Mouse (Mus musculus) hindbrain, embryonic 14.5 days (tissue): ENCODE measurements around the gene Cd200r1. TPM values are rescaled to one million over a fixed set of nuclear protein-coding genes. Genes with fewer than 3 reads are reported as not detected.

Experiments used
- ATAC-seq: fragments of 200-750 bp; cut with Nextera tagmentation; 2 replicates; pipeline ENCODE4 v1.8.0; 2017; ENCODE audit warnings: moderate number of reproducible peaks, mild to moderate bottlenecking, moderate TSS enrichment, moderate library complexity; ENCODE audit not compliant: low FRiP score
- DNase-seq: peaks from one replicate; pipeline ENCODE4 v3.0.0-alpha.2; 2015; ENCODE audit warnings: low spot score
- H3K27ac ChIP-seq: fragments of 300-500 bp; sonication (generic); 2 replicates; pipeline ENCODE4 v1.5.1; 2014; ENCODE audit warnings: mild to moderate bottlenecking, moderate library complexity
- H3K27me3 ChIP-seq: fragments of 300-500 bp; sonication (generic); 2 replicates; pipeline ENCODE4 v1.6.1; 2014; ENCODE audit warnings: mild to moderate bottlenecking, low read length, mixed read lengths; ENCODE audit not compliant: control insufficient read depth, insufficient read depth
- H3K36me3 ChIP-seq: fragments of 300-500 bp; sonication (generic); replicated peaks from 2 replicates; pipeline ENCODE4 v1.6.1; 2014; ENCODE audit not compliant: control insufficient read depth, insufficient read depth
- H3K4me1 ChIP-seq: fragments of 300-500 bp; sonication (generic); replicated peaks from 2 replicates; pipeline ENCODE4 v1.6.1; 2014; ENCODE audit warnings: antibody characterized with exemption, low read length, mixed read lengths; ENCODE audit not compliant: control insufficient read depth, insufficient read depth
- H3K4me2 ChIP-seq: fragments of 300-500 bp; sonication (generic); replicated peaks from 2 replicates; pipeline ENCODE4 v1.6.1; 2014; ENCODE audit warnings: mild to moderate bottlenecking, moderate library complexity
- H3K4me3 ChIP-seq: fragments of 300-500 bp; sonication (generic); replicated peaks from 2 replicates; pipeline ENCODE4 v1.5.1; 2014; ENCODE audit warnings: mild to moderate bottlenecking, low read length
- H3K9ac ChIP-seq: fragments of 300-500 bp; sonication (generic); 2 replicates; pipeline ENCODE4 v1.6.1; 2014
- H3K9me3 ChIP-seq: fragments of 300-500 bp; sonication (generic); 2 replicates; pipeline ENCODE4 v1.6.1; 2016; ENCODE audit warnings: low read length; ENCODE audit not compliant: control insufficient read depth
- WGBS: fragments of 180-500 bp; shearing (Covaris S2); extraction: QIAGEN DNeasy Blood & Tissue Kit; methylation state at CpG from one replicate; pipeline ENCODE4 v1.1.7; 2014; 5-methylcytosine and 5-hydroxymethylcytosine counted together
- polyA plus RNA-seq: library from polyadenylated mRNA; unstranded; fragments of >200 nt; fragmentation: Nextera tagmentation; extraction: Ambion mirVana; gene quantifications from 2 replicates; pipeline ENCODE4 v1.2.1, GENCODE M21; 2014

Gene Cd200r1
- polyA plus RNA-seq, 1 experiment from 2014 or later: 0.91 TPM

GRCm38 (mm10) chr16:44748007-44748406, 17.5 kb upstream of the Cd200r1 start:
- Histone ChIP-seq H3K4me1 (peaks cover 13% of the 10 kb centered on the region), H3K9ac (no peak overlapping the region), H3K27me3 (no peaks in the 10 kb centered on the region), H3K9me3 (no peaks in the 10 kb centered on the region), H3K4me2 (no peak overlapping the region), H3K36me3 (no peaks in the 10 kb centered on the region), H3K4me3 (no peak overlapping the region), H3K27ac (no peak overlapping the region)
- no peak for ATAC-seq
- no peak for DNase-seq
- 68% methylated on average over 3 of the region's 3 CpGs for WGBS

- Histone ChIP-seq H3K27me3 (no peaks in the 10 kb centered on the region), H3K4me1 (no peaks in the 10 kb centered on the region), H3K36me3 (no peaks in the 10 kb centered on the region), H3K9me3 (no peaks in the 10 kb centered on the region), H3K4me2 (no peak overlapping the region), H3K27ac (no peak overlapping the region), H3K9ac (no peak overlapping the region), H3K4me3 (no peak overlapping the region)
- DNase-seq (no peak), ATAC-seq (no peak)
- WGBS: 87% methylated on average over 8 of the region's 8 CpGs
These were observed 7.8 kb upstream of the Cd200r1 start for GRCm38 (mm10) chr16:44757700-44758099.

GRCm38 (mm10) chr16:44761811-44762210, 3.7 kb upstream of the Cd200r1 start:
- no peaks in the 10 kb centered on the region for H3K27me3 ChIP-seq
- H3K36me3 ChIP-seq: no peaks in the 10 kb centered on the region
- H3K4me2 ChIP-seq: no peak overlapping the region
- DNase-seq (no peak), ATAC-seq (no peak)
- no peak overlapping the region for H3K27ac ChIP-seq
- no peaks in the 10 kb centered on the region for H3K9me3 ChIP-seq
- H3K9ac ChIP-seq: no peak overlapping the region
- H3K4me1 ChIP-seq: no peaks in the 10 kb centered on the region
- H3K4me3 ChIP-seq: no peak overlapping the region
- WGBS: 61% methylated on average over 1 of the region's 1 CpGs

- no peak overlapping the region for H3K4me2 ChIP-seq
- 92% methylated on average over 9 of the region's 9 CpGs for WGBS
- no peak for ATAC-seq
- no peaks in the 10 kb centered on the region for H3K36me3 ChIP-seq
- no peaks in the 10 kb centered on the region for H3K27me3 ChIP-seq
- H3K9me3 ChIP-seq: no peaks in the 10 kb centered on the region
- no peak overlapping the region for H3K4me3 ChIP-seq
- no peak overlapping the region for H3K27ac ChIP-seq
- H3K4me1 ChIP-seq: no peaks in the 10 kb centered on the region
- no peak overlapping the region for H3K9ac ChIP-seq
- no peak for DNase-seq
These were observed 870 bp downstream of the Cd200r1 start for GRCm38 (mm10) chr16:44766320-44766892.

GRCm38 (mm10) chr16:44767506-44767905, 2.0 kb downstream of the Cd200r1 start:
- no peaks in the 10 kb centered on the region; the same call in 1 of the 2 replicates for H3K27me3 ChIP-seq
- 93% methylated on average over 7 of the region's 7 CpGs for WGBS
- ATAC-seq (no peak), DNase-seq (no peak)
- no peak overlapping the region for H3K4me3 ChIP-seq
- H3K9me3 ChIP-seq: no peaks in the 10 kb centered on the region
- no peak overlapping the region for H3K4me2 ChIP-seq
- no peak overlapping the region for H3K27ac ChIP-seq
- H3K4me1 ChIP-seq: no peaks in the 10 kb centered on the region
- H3K36me3 ChIP-seq: no peaks in the 10 kb centered on the region
- no peak overlapping the region for H3K9ac ChIP-seq

GRCm38 (mm10) chr16:44767967-44768366, 2.4 kb downstream of the Cd200r1 start:
- Histone ChIP-seq H3K9me3 (no peaks in the 10 kb centered on the region), H3K9ac (no peak overlapping the region), H3K4me1 (no peaks in the 10 kb centered on the region), H3K4me3 (no peak overlapping the region), H3K36me3 (no peaks in the 10 kb centered on the region), H3K4me2 (no peak overlapping the region), H3K27me3 (no peaks in the 10 kb centered on the region; the same call in 1 of the 2 replicates), H3K27ac (no peak overlapping the region)
- WGBS: 50% methylated on average over 2 of the region's 2 CpGs
- ATAC-seq: peak; percentile 62; the same call in 1 of the 2 replicates
- peak; percentile 59 for DNase-seq

GRCm38 (mm10) chr16:44772577-44772976, 7.0 kb downstream of the Cd200r1 start:
- ATAC-seq: no peak

GRCm38 (mm10) chr16:44773673-44774072, 8.1 kb downstream of the Cd200r1 start:
- no peak for ATAC-seq
- no peak overlapping the region for H3K9ac ChIP-seq
- no peaks in the 10 kb centered on the region for H3K36me3 ChIP-seq
- no peak overlapping the region for H3K4me2 ChIP-seq
- no peaks in the 10 kb centered on the region; the same call in 1 of the 2 replicates for H3K27me3 ChIP-seq
- no peak for DNase-seq
- WGBS: 97% methylated on average over 3 of the region's 3 CpGs
- no peak overlapping the region for H3K27ac ChIP-seq
- no peaks in the 10 kb centered on the region for H3K9me3 ChIP-seq
- H3K4me1 ChIP-seq: no peaks in the 10 kb centered on the region
- no peak overlapping the region for H3K4me3 ChIP-seq

More at GRCm38 (mm10) chr16:44772577-44772976, 7.0 kb downstream of the Cd200r1 start:
- Histone ChIP-seq H3K36me3 (no peaks in the 10 kb centered on the region), H3K4me1 (no peaks in the 10 kb centered on the region), H3K9me3 (no peaks in the 10 kb centered on the region), H3K4me3 (no peak overlapping the region), H3K4me2 (no peak overlapping the region), H3K27me3 (no peaks in the 10 kb centered on the region; the same call in 1 of the 2 replicates), H3K9ac (no peak overlapping the region), H3K27ac (no peak overlapping the region)
- 81% methylated on average over 6 of the region's 6 CpGs for WGBS
- no peak for DNase-seq

- WGBS: 90% methylated on average over 6 of the region's 6 CpGs
These were observed 8.7 kb downstream of the Cd200r1 start for GRCm38 (mm10) chr16:44774201-44774600.

More at GRCm38 (mm10) chr16:44774201-44774600, 8.7 kb downstream of the Cd200r1 start:
- DNase-seq: no peak
- Histone ChIP-seq H3K36me3 (no peaks in the 10 kb centered on the region), H3K4me1 (no peaks in the 10 kb centered on the region), H3K4me2 (no peak overlapping the region), H3K27ac (no peak overlapping the region), H3K9me3 (no peaks in the 10 kb centered on the region), H3K9ac (no peak overlapping the region), H3K4me3 (no peak overlapping the region), H3K27me3 (no peaks in the 10 kb centered on the region; the same call in 1 of the 2 replicates)
- no peak for ATAC-seq
